Comparison of ENCODE assay signal across 30 mouse cellular contexts in the genomic region with DNA sequence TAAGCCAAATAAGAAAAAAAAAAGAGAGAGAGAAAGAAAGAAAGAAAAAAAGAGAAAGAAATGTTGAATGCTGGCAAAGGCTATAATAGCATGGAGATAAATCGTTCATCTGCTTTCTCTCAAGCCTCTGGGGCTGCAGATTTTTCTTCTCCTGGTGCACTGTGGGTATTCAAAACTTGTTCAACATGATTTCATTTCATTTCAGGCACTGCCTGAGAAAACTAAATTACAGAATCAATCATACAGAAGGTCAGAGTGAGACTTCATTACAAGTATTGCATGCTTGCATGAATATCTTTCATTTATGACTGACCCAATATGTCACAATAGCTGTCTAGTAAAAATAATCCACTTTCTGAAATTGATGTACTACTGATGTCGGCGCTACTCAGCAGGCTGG.
A peak's percentile ranks its signal among the peaks of the same experiment; 100 is the strongest.
DNase-seq lines count a peak whose midpoint lies in the region; ATAC-seq lines count a peak whose summit lies in the region.
"Had no signal": no experiment of that assay in that cellular context is flagged by ENCODE, and none has a peak within 500 bp of the region (broad histone marks: within the 10 kb centered on the region; RNA-seq: fewer than 3 reads in every experiment).

No protein-coding gene starts in this region.

- no peaks in the 10 kb centered on the region for H3K27me3 ChIP-seq in forebrain, embryonic 12.5 days
- no peaks in the 10 kb centered on the region for H3K27me3 ChIP-seq in forebrain, embryonic 11.5 days (ENCODE audit: control insufficient read depth, insufficient read depth, low read length)
- H3K27me3 ChIP-seq in midbrain, embryonic 12.5 days: no peaks in the 10 kb centered on the region
- H3K27me3 ChIP-seq in midbrain, embryonic 11.5 days (ENCODE audit: control insufficient read depth, insufficient read depth, low read length): no peaks in the 10 kb centered on the region
- H3K27me3 ChIP-seq in midbrain, embryonic 15.5 days (replicated peaks): no peaks in the 10 kb centered on the region
- H3K27me3 ChIP-seq: CH12.LX; embryonic facial prominence, embryonic 15.5 days; forebrain, embryonic 15.5 days; liver, embryonic 13.5 days; neural tube, embryonic 12.5 days; stomach, embryonic 15.5 days had no signal

- H3K9ac ChIP-seq in forebrain, embryonic 12.5 days: no peak overlapping the region
- no peak overlapping the region for H3K9ac ChIP-seq in forebrain, embryonic 11.5 days (ENCODE audit: low read length)
- no peak overlapping the region for H3K9ac ChIP-seq in midbrain, embryonic 12.5 days (replicated peaks)
- no peak overlapping the region for H3K9ac ChIP-seq in midbrain, embryonic 11.5 days (ENCODE audit: low read length)
- no peak overlapping the region for H3K9ac ChIP-seq in midbrain, embryonic 15.5 days
- H3K9ac ChIP-seq: embryonic facial prominence, embryonic 15.5 days; limb, embryonic 15.5 days; liver, embryonic 13.5 days; neural tube, embryonic 12.5 days; stomach, embryonic 15.5 days had no signal

- no peak overlapping the region for H3K4me2 ChIP-seq in forebrain, embryonic 12.5 days
- no peak overlapping the region for H3K4me2 ChIP-seq in forebrain, embryonic 11.5 days (ENCODE audit: low read depth, low read length, severe bottlenecking)
- H3K4me2 ChIP-seq in midbrain, embryonic 12.5 days (replicated peaks): no peak overlapping the region
- no peak overlapping the region for H3K4me2 ChIP-seq in midbrain, embryonic 11.5 days
- H3K4me2 ChIP-seq in midbrain, embryonic 15.5 days: no peak overlapping the region
- H3K4me2 ChIP-seq: embryonic facial prominence, embryonic 15.5 days; forebrain, embryonic 15.5 days; limb, embryonic 15.5 days; liver, embryonic 13.5 days; neural tube, embryonic 12.5 days; stomach, embryonic 15.5 days had no signal

- 70% methylated on average over 3 of the region's 3 CpGs for WGBS in forebrain, embryonic 12.5 days
- WGBS in forebrain, embryonic 11.5 days: 84% methylated on average over 3 of the region's 3 CpGs
- 56% methylated on average over 3 of the region's 3 CpGs for WGBS in midbrain, embryonic 12.5 days
- WGBS in midbrain, embryonic 11.5 days: 81% methylated on average over 3 of the region's 3 CpGs
- WGBS in midbrain, embryonic 15.5 days: 38% methylated on average over 3 of the region's 3 CpGs

- peaks cover 31% of the 10 kb centered on the region for H3K4me1 ChIP-seq in forebrain, embryonic 12.5 days
- H3K4me1 ChIP-seq in forebrain, embryonic 11.5 days (replicated peaks; ENCODE audit: control insufficient read depth, insufficient read depth, low read length): no peaks in the 10 kb centered on the region; the same call in 1 of the 2 replicates
- H3K4me1 ChIP-seq in midbrain, embryonic 12.5 days: peaks cover 21% of the 10 kb centered on the region
- H3K4me1 ChIP-seq in midbrain, embryonic 11.5 days (ENCODE audit: control insufficient read depth, insufficient read depth, low read length): peaks cover 6% of the 10 kb centered on the region; the same call in 1 of the 2 replicates
- peaks cover 46% of the 10 kb centered on the region for H3K4me1 ChIP-seq in midbrain, embryonic 15.5 days
- H3K4me1 ChIP-seq: embryonic facial prominence, embryonic 15.5 days; liver, embryonic 13.5 days; stomach, embryonic 15.5 days had no signal

- peak overlapping the region; percentile 63; the same call in 1 of the 2 replicates for H3K27ac ChIP-seq in forebrain, embryonic 12.5 days
- H3K27ac ChIP-seq in forebrain, embryonic 11.5 days (ENCODE audit: low read depth, low read length): no peak overlapping the region
- peak overlapping the region; percentile 80 for H3K27ac ChIP-seq in midbrain, embryonic 12.5 days (replicated peaks)
- H3K27ac ChIP-seq in midbrain, embryonic 11.5 days (ENCODE audit: low read depth, low read length): no peak overlapping the region
- peak overlapping the region; percentile 77 for H3K27ac ChIP-seq in midbrain, embryonic 15.5 days
- H3K27ac ChIP-seq: embryonic facial prominence, embryonic 10.5 days; embryonic facial prominence, embryonic 15.5 days; limb, embryonic 10.5 days; limb, embryonic 15.5 days; liver, embryonic 13.5 days; neural tube, embryonic 12.5 days; stomach, embryonic 15.5 days had no signal

- peaks cover 6% of the 10 kb centered on the region; the same call in 1 of the 2 replicates for H3K36me3 ChIP-seq in forebrain, embryonic 12.5 days (replicated peaks)
- H3K36me3 ChIP-seq in forebrain, embryonic 11.5 days (ENCODE audit: control insufficient read depth, insufficient read depth, low read length): no peaks in the 10 kb centered on the region; the same call in 1 of the 2 replicates
- peaks cover 21% of the 10 kb centered on the region for H3K36me3 ChIP-seq in midbrain, embryonic 12.5 days
- H3K36me3 ChIP-seq in midbrain, embryonic 11.5 days (ENCODE audit: control insufficient read depth, insufficient read depth, low read length): peaks cover 4% of the 10 kb centered on the region; the same call in 1 of the 2 replicates
- no peaks in the 10 kb centered on the region for H3K36me3 ChIP-seq in midbrain, embryonic 15.5 days (replicated peaks)
- H3K36me3 ChIP-seq: embryonic facial prominence, embryonic 15.5 days; limb, embryonic 15.5 days; liver, embryonic 13.5 days; stomach, embryonic 15.5 days had no signal

- no peak overlapping the region for H3K4me3 ChIP-seq in forebrain, embryonic 12.5 days (replicated peaks)
- H3K4me3 ChIP-seq in forebrain, embryonic 11.5 days (ENCODE audit: low read depth, low read length): no peak overlapping the region
- no peak overlapping the region for H3K4me3 ChIP-seq in midbrain, embryonic 12.5 days
- no peak overlapping the region for H3K4me3 ChIP-seq in midbrain, embryonic 11.5 days (ENCODE audit: low read depth, low read length)
- no peak overlapping the region for H3K4me3 ChIP-seq in midbrain, embryonic 15.5 days
- H3K4me3 ChIP-seq: embryonic facial prominence, embryonic 10.5 days; embryonic facial prominence, embryonic 15.5 days; forebrain, embryonic 15.5 days; limb, embryonic 10.5 days; limb, embryonic 15.5 days; liver, embryonic 13.5 days; neural tube, embryonic 12.5 days; stomach, embryonic 15.5 days had no signal

- no peak for ATAC-seq in forebrain, embryonic 12.5 days (ENCODE audit: low FRiP score)
- ATAC-seq in forebrain, embryonic 11.5 days (replicated peaks; ENCODE audit: low FRiP score): no peak
- no peak for ATAC-seq in midbrain, embryonic 12.5 days (ENCODE audit: low FRiP score, low read depth)
- ATAC-seq in midbrain, embryonic 11.5 days (ENCODE audit: low FRiP score): no peak
- no peak for ATAC-seq in midbrain, embryonic 15.5 days (replicated peaks)
- ATAC-seq in megakaryocyte, adult 5-6 weeks (ENCODE audit: poor library complexity, severe bottlenecking): no peak
- ATAC-seq: activated CD4-positive, CD25-positive, alpha-beta regulatory T cell, adult 4 months; forebrain, embryonic 15.5 days; intestine, postnatal 0 days; lung, postnatal 0 days had no signal

- DNase-seq in forebrain, embryonic 11.5 days (ENCODE audit: low spot score): no peak
- no peak for DNase-seq in midbrain, embryonic 11.5 days (ENCODE audit: low spot score, missing footprints)
- no peak for DNase-seq in gastrocnemius, postnatal 25 days
- DNase-seq: adrenal gland, adult 8-10 months; cerebellum, adult 8-10 months; cerebellum, postnatal 25 days; heart, postnatal 14 days; kidney, adult 9 months; kidney, postnatal 10 days; layer of hippocampus, postnatal 36 days; liver, embryonic 13.5 days; lung, adult 18-20 months; lung, postnatal 4 days; right cerebral cortex, postnatal 14 days; thymus, postnatal 14 days had no signal

- H3K9me3 ChIP-seq in forebrain, embryonic 12.5 days: no peaks in the 10 kb centered on the region
- no peaks in the 10 kb centered on the region for H3K9me3 ChIP-seq in forebrain, embryonic 11.5 days (ENCODE audit: control insufficient read depth, low read length)
- no peaks in the 10 kb centered on the region for H3K9me3 ChIP-seq in midbrain, embryonic 12.5 days
- H3K9me3 ChIP-seq in midbrain, embryonic 11.5 days (ENCODE audit: control insufficient read depth, low read length): no peaks in the 10 kb centered on the region
- H3K9me3 ChIP-seq in midbrain, embryonic 15.5 days: no peaks in the 10 kb centered on the region
- H3K9me3 ChIP-seq: embryonic facial prominence, embryonic 10.5 days; embryonic facial prominence, embryonic 15.5 days; forebrain, embryonic 15.5 days; limb, embryonic 10.5 days; limb, embryonic 15.5 days; liver, embryonic 13.5 days; neural tube, embryonic 12.5 days; stomach, embryonic 15.5 days had no signal

Comparison
In these comparisons a context has a peak if more than half of its experiments do, and no peak if none do; other contexts are left out.
1. H3K27ac ChIP-seq: peak in forebrain, embryonic 12.5 days (single experiment), midbrain, embryonic 12.5 days (single experiment) and midbrain, embryonic 15.5 days (single experiment); none in forebrain, embryonic 11.5 days (single experiment) and midbrain, embryonic 11.5 days (single experiment).